In genomic region chr8:84659936-84660818, GRCm38 (mm10) we compare ENCODE assay signal across 8 mouse cellular contexts. TPM values are rescaled to one million over a fixed set of nuclear protein-coding genes. Genes with fewer than 3 reads are reported as not detected.
DNase-seq lines count a peak whose midpoint lies in the region; ATAC-seq and TF ChIP-seq lines count a peak whose summit lies in the region.

No protein-coding gene starts in this region.

- peak overlapping the region; percentile 81 for H3K9ac ChIP-seq in forebrain, embryonic 14.5 days (ENCODE audit: low read length)
- H3K9ac ChIP-seq in hindbrain, embryonic 13.5 days, result peak overlapping the region; percentile 83
- H3K9ac ChIP-seq in liver, adult 2 months (ENCODE audit: low read depth, low read length), result peak overlapping the region; percentile 74

- DNase-seq in 3T3-L1 (ENCODE audit: low read depth, low spot score) (peak; percentile 70), ZHBTc4 (ENCODE audit: low read depth, low spot score) (peak; percentile 96)
- peak; percentile 38 for DNase-seq in forebrain, embryonic 14.5 days (ENCODE audit: low spot score)
- DNase-seq in liver, adult 2 months (ENCODE audit: extremely low read depth, low read depth, low spot score), result peak; percentile 50
- peak; percentile 70 to 81 for DNase-seq in thymus, adult 18-20 months
- no peak for DNase-seq in cerebellum, adult 9-11 months

- H3K27ac ChIP-seq in forebrain, embryonic 14.5 days (ENCODE audit: low read depth, low read length), result peak overlapping the region; percentile 44
- H3K27ac ChIP-seq in hindbrain, embryonic 13.5 days, result peak overlapping the region; percentile 88
- H3K27ac ChIP-seq in liver, adult 2 months (replicated peaks; ENCODE audit: insufficient read depth, low read depth, low read length), result peak overlapping the region; percentile 95

- 5% methylated on average over 33 of the region's 33 CpGs for WGBS in forebrain, embryonic 14.5 days
- WGBS in hindbrain, embryonic 13.5 days, result 3% methylated on average over 33 of the region's 33 CpGs
- 8% methylated on average over 33 of the region's 33 CpGs for WGBS in liver, adult 2 months

- H3K27me3 ChIP-seq in forebrain, embryonic 14.5 days (replicated peaks; ENCODE audit: control insufficient read depth, insufficient read depth, low read length), result no peaks in the 10 kb centered on the region
- peaks cover 3% of the 10 kb centered on the region; the same call in 1 of the 2 replicates for H3K27me3 ChIP-seq in hindbrain, embryonic 13.5 days
- H3K27me3 ChIP-seq in liver, adult 2 months (ENCODE audit: control insufficient read depth, insufficient read depth, low read length), result no peaks in the 10 kb centered on the region

- peaks cover 45% of the 10 kb centered on the region for H3K4me1 ChIP-seq in forebrain, embryonic 14.5 days (ENCODE audit: control insufficient read depth, insufficient read depth, low read length)
- peaks cover 59% of the 10 kb centered on the region for H3K4me1 ChIP-seq in hindbrain, embryonic 13.5 days (replicated peaks)
- peaks cover 11% of the 10 kb centered on the region for H3K4me1 ChIP-seq in liver, adult 2 months (ENCODE audit: control insufficient read depth, insufficient read depth, low read length)

- H3K79me2 ChIP-seq in liver, adult 2 months (ENCODE audit: control insufficient read depth, insufficient read depth, low read length), result 0 out of 2 replicates have a peak, but pooled peaks cover 7% of the 10 kb centered on the region

- H3K4me2 ChIP-seq in forebrain, embryonic 14.5 days (ENCODE audit: low read length), result peak overlapping the region; percentile 92
- peak overlapping the region; percentile 90 for H3K4me2 ChIP-seq in hindbrain, embryonic 13.5 days

- H3K4me3 ChIP-seq in forebrain, embryonic 14.5 days (ENCODE audit: low read depth, low read length), result peak overlapping the region; percentile 69
- peak overlapping the region; percentile 69 for H3K4me3 ChIP-seq in hindbrain, embryonic 13.5 days
- peak overlapping the region; percentile 61 for H3K4me3 ChIP-seq in liver, adult 2 months (ENCODE audit: insufficient read depth, low read depth, low read length)

- no peaks in the 10 kb centered on the region for H3K9me3 ChIP-seq in forebrain, embryonic 14.5 days (replicated peaks; ENCODE audit: control insufficient read depth, low read length)
- H3K9me3 ChIP-seq in hindbrain, embryonic 13.5 days, result no peaks in the 10 kb centered on the region

- TF ChIP-seq POLR2A in liver, adult 2 months (IDR thresholded peaks at IDR 0.05; ENCODE audit: extremely low read depth, insufficient read depth, low read length), result 0 out of 2 replicates have a peak, but pooled peaks have one; percentile 25

- TF ChIP-seq CTCF in liver, adult 2 months (IDR thresholded peaks at IDR 0.05; ENCODE audit: low read depth, low read length), result no peak

- ATAC-seq in forebrain, embryonic 14.5 days, result no peak
- no peak for ATAC-seq in hindbrain, embryonic 13.5 days (ENCODE audit: low FRiP score)
- peak; percentile 19; the same call in 1 of the 2 replicates for ATAC-seq in monocyte, adult 5-6 weeks (replicated peaks; ENCODE audit: insufficient number of reproducible peaks, low FRiP score, low TSS enrichment, poor library complexity, severe bottlenecking)

- no peaks in the 10 kb centered on the region for H3K36me3 ChIP-seq in forebrain, embryonic 14.5 days (ENCODE audit: control insufficient read depth, insufficient read depth, low read length)
- no peaks in the 10 kb centered on the region for H3K36me3 ChIP-seq in hindbrain, embryonic 13.5 days
- H3K36me3 ChIP-seq in liver, adult 2 months (ENCODE audit: control insufficient read depth, insufficient read depth, low read length), result no peaks in the 10 kb centered on the region

RNA-seq across cellular contexts. Expression of gene Ier2, which starts 2.5 kb away (rescaled TPM):
- polyA plus RNA-seq in forebrain, embryonic 14.5 days (2014; fragmentation: Nextera tagmentation; extraction: Ambion mirVana), result 26.5 and 29.3 TPM in 2 replicates
- 26.1 and 32.2 TPM in 2 replicates for polyA plus RNA-seq in hindbrain, embryonic 13.5 days (2015; fragmentation: Nextera tagmentation; extraction: Ambion mirVana)
- total RNA-seq in liver, adult 2 months (2014; rRNA removed), result 13.1 and 15.6 TPM in 2 replicates
- polyA plus RNA-seq in liver, adult 2 months (2012; rRNA removed), result 12.0 and 12.6 TPM in 2 replicates
- total RNA-seq in monocyte, adult 5-6 weeks (2017), result 92.1 to 198 TPM (median 119 TPM) in 3 replicates

RNA-seq across cellular contexts. Expression of gene Trmt1, which starts 25.9 kb away (rescaled TPM):
- 47.8 and 52.3 TPM in 2 replicates for polyA plus RNA-seq in forebrain, embryonic 14.5 days (2014; fragmentation: Nextera tagmentation; extraction: Ambion mirVana)
- 51.9 and 60.3 TPM in 2 replicates for polyA plus RNA-seq in hindbrain, embryonic 13.5 days (2015; fragmentation: Nextera tagmentation; extraction: Ambion mirVana)
- 20.7 and 27.3 TPM in 2 replicates for total RNA-seq in liver, adult 2 months (2014; rRNA removed)
- 44.6 and 58.6 TPM in 2 replicates for polyA plus RNA-seq in liver, adult 2 months (2012; rRNA removed)
- 40.1 to 46.6 TPM (median 44.7 TPM) in 3 replicates for total RNA-seq in monocyte, adult 5-6 weeks (2017)

RNA-seq across cellular contexts. Expression of gene Nacc1, which starts 27.5 kb away (rescaled TPM):
- polyA plus RNA-seq in forebrain, embryonic 14.5 days (2014; fragmentation: Nextera tagmentation; extraction: Ambion mirVana), result 17.0 and 17.6 TPM in 2 replicates
- 13.7 and 14.4 TPM in 2 replicates for polyA plus RNA-seq in hindbrain, embryonic 13.5 days (2015; fragmentation: Nextera tagmentation; extraction: Ambion mirVana)
- 5.3 and 8.0 TPM in 2 replicates for total RNA-seq in liver, adult 2 months (2014; rRNA removed)
- polyA plus RNA-seq in liver, adult 2 months (2012; rRNA removed), result 31.0 and 32.6 TPM in 2 replicates
- total RNA-seq in monocyte, adult 5-6 weeks (2017), result 29.0 to 50.5 TPM (median 36.3 TPM) in 3 replicates

RNA-seq across cellular contexts. Expression of gene Lyl1, which starts 41.1 kb away (rescaled TPM):
- 2.9 and 3.8 TPM in 2 replicates for polyA plus RNA-seq in forebrain, embryonic 14.5 days (2014; fragmentation: Nextera tagmentation; extraction: Ambion mirVana)
- polyA plus RNA-seq in hindbrain, embryonic 13.5 days (2015; fragmentation: Nextera tagmentation; extraction: Ambion mirVana), result 3.9 and 4.2 TPM in 2 replicates
- total RNA-seq in liver, adult 2 months (2014; rRNA removed), result 0.18 and 0.47 TPM in 2 replicates
- polyA plus RNA-seq in liver, adult 2 months (2012; rRNA removed), result 0.71 and 1.3 TPM in 2 replicates
- 41.7 to 46.2 TPM (median 45.0 TPM) in 3 replicates for total RNA-seq in monocyte, adult 5-6 weeks (2017)

Comparison
In these comparisons a context has a peak if more than half of its experiments do, and no peak if none do; other contexts are left out.
1. H3K27ac ChIP-seq: peak in every context shown above with its lines; median percentile 95 in liver, adult 2 months; 88 in hindbrain, embryonic 13.5 days; 44 in forebrain, embryonic 14.5 days.